Mouse (Mus musculus) ES-E14 (cell line): ENCODE data around the gene Creld2.

Experiments
- CHD2 ChIP-seq: IDR thresholded peaks from 2 replicates; pipeline ENCODE4 v1.6.1; 2014; ENCODE audit warnings: mild to moderate bottlenecking, low read depth, low read length, inconsistent platforms
- MAFK ChIP-seq: IDR thresholded peaks from 2 replicates; pipeline ENCODE4 v1.6.1; 2014; ENCODE audit warnings: mild to moderate bottlenecking, low read depth, low read length, inconsistent platforms; ENCODE audit not compliant: insufficient read depth
- ZNF384 ChIP-seq: IDR thresholded peaks from 2 replicates; pipeline ENCODE4 v1.6.1; 2012; ENCODE audit warnings: low read depth, low read length, inconsistent platforms

DNA sequence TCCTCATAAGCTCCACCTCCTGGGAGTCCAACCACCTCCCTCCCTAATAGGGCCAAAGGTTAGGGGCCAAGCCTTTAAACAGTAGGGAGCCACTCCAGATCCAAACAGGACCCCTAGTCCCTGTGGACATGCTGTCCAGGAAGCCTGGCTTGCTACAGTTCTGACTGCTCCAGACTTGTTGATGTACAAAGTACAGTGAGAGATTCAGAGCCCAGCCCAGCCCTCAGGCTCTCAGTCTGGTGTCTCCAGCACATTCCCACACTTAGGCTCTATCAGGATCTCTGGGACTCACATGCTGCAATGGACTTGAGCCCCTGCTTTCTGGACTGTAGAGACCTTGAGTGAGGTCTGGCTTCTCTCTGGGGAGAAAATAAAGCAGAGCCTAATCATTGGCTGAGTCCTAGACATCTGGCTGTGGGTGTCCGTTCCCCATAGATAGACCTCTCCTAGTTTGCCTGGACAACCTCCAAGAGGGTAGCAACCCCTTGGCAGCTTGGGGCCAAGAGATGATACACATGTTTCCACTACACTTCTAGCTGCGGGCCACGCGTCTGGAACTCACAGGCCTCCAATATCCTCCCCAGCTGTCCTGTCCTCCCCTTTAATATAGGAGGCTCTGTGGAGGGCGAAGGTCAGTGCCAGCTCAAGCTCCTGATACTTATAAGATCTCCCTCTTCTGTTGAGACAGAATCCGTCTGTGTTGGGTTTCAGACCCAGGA, 48.7 kb downstream of the Creld2 start:
- TF ChIP-seq MAFK (no peak), ZNF384 (no peak), CHD2 (no peak)
